Mouse (Mus musculus) megakaryocyte, embryonic 14.5 days (primary cell): ENCODE measurements around the gene Tbk1.

Source experiments
- FLI1 ChIP-seq: IDR thresholded peaks from 2 replicates; pipeline ENCODE4 v1.6.1; 2012; ENCODE audit warnings: low read length, inconsistent platforms, mixed read lengths
- GATA1 ChIP-seq: IDR thresholded peaks from 3 replicates; pipeline ENCODE4 v1.6.1; 2012; ENCODE audit warnings: mixed read lengths, low read length, inconsistent platforms, borderline replicate concordance

DNA sequence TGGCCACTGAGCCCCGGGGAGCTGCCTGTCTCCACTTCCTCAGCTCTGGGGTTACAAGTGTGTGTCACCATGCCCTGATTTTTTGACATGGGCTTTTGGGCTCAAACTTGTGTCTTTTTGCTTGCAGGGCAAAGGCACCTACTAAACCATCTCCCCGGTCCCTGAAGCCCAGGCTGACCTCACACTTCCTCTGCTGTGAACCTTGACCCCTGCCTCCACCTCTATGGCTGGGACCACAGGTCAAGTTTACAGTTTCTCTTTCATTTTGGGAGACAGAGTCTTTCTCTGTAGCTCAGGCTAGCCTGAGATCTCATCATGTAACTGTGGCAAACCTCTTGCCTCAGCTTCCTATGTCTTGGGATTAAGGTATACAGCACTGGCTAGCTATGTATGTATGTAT is 66.9 kb downstream of the Tbk1 start:
- TF ChIP-seq GATA1 (no peak), FLI1 (no peak)
